Mouse (Mus musculus): ENCODE measurements at regions not wholly inside any gene's neighbourhood (a gene's known extent, or its start where the extent isn't known, plus 50 kb on each side); places are given as distances from the start of the nearest gene placed in this dataset.

DNA sequence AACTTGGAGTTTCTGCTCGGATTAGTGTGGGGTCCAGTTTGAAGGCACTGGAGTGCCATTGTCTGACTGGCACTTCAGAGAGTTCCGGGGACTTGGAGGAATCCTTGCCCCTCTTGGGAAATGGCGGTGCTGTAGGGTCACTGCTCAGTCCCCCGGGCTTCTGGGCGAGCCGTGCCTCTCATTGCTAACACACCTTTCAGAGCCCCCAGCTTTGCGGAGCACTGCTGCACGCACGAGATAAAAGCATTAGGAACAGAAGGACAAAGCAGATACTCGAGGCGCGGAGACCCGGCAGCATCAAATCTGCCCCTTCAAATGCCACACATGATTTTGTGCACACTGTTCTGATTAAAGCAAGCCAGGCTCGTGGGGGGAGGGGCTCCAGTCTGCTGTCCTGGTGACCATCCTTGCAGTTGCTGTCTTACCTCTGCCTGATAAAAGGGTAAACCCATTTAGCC is 280.8 kb upstream of the Eef2kmt start:
- TF ChIP-seq POLR2A (IDR thresholded peaks at IDR 0.05; ENCODE audit: low read depth, low read length) (no peak), CTCF (conservative IDR thresholded peaks at IDR 0.05; ENCODE audit: insufficient read depth, insufficient read length, low read depth, low read length) (no peak)
